Mouse (Mus musculus) embryo, embryonic 11 days (tissue): ENCODE measurements around the gene Ints4.
"Not testable (repeated sequence)": the region's sequence is repeated elsewhere in the genome, so short reads cannot be mapped to it uniquely, and the experiment has no call there.

Experiments used
- DNase-seq: peaks from one replicate; pipeline ENCODE4 v3.0.0-alpha.2; 2015

Ints4 gene

GRCm38 (mm10) chr7:97480821-97481339 is at the start of gene Ints4:
Ints4 (plus strand) TSS chr7:97480956.
- DNase-seq: peak; percentile 95

- not testable (repeated sequence) for DNase-seq
Observed at GRCm38 (mm10) chr7:97433517-97433916, 47.2 kb upstream of the Ints4 start.

GRCm38 (mm10) chr7:97434517-97434916 is 46.2 kb upstream of the Ints4 start:
- DNase-seq: no peak

GRCm38 (mm10) chr7:97438986-97439385 is 41.8 kb upstream of the Ints4 start:
- DNase-seq: no peak

- DNase-seq: no peak
Observed at GRCm38 (mm10) chr7:97446171-97446925, 34.4 kb upstream of the Ints4 start.

GRCm38 (mm10) chr7:97447050-97447531 is 33.7 kb upstream of the Ints4 start:
- no peak for DNase-seq

- not testable (repeated sequence) for DNase-seq
Observed at GRCm38 (mm10) chr7:97451023-97451422, 29.7 kb upstream of the Ints4 start, which contains the start of gene Kctd14. Kctd14 (plus strand) TSS chr7:97451323.

- DNase-seq: no peak
Observed at GRCm38 (mm10) chr7:97452196-97452595, 28.6 kb upstream of the Ints4 start.

- peak; percentile 46 for DNase-seq
Observed at GRCm38 (mm10) chr7:97453141-97453921, 27.4 kb upstream of the Ints4 start.

GRCm38 (mm10) chr7:97454795-97455194 is 26.0 kb upstream of the Ints4 start:
- no peak for DNase-seq

GRCm38 (mm10) chr7:97455577-97455976 is 25.2 kb upstream of the Ints4 start:
- DNase-seq: no peak

GRCm38 (mm10) chr7:97473001-97473400 is 7.8 kb upstream of the Ints4 start:
- DNase-seq: no peak

- DNase-seq: no peak
Observed at GRCm38 (mm10) chr7:97479349-97479748, 1.4 kb upstream of the Ints4 start.

- DNase-seq: no peak
Observed at GRCm38 (mm10) chr7:97480290-97480689, 466 bp upstream of the Ints4 start.

- no peak for DNase-seq
Observed at GRCm38 (mm10) chr7:97483378-97483777, 2.6 kb downstream of the Ints4 start.

GRCm38 (mm10) chr7:97491157-97491556 is 10.4 kb downstream of the Ints4 start:
- DNase-seq: no peak

- no peak for DNase-seq
Observed at GRCm38 (mm10) chr7:97492420-97492819, 11.7 kb downstream of the Ints4 start.

- no peak for DNase-seq
Observed at GRCm38 (mm10) chr7:97495052-97495451, 14.3 kb downstream of the Ints4 start.

- no peak for DNase-seq
Observed at GRCm38 (mm10) chr7:97500555-97501209, 19.9 kb downstream of the Ints4 start.

GRCm38 (mm10) chr7:97514786-97515185 is 34.0 kb downstream of the Ints4 start:
- DNase-seq: no peak

GRCm38 (mm10) chr7:97519935-97520334 is 39.2 kb downstream of the Ints4 start:
- DNase-seq: no peak

GRCm38 (mm10) chr7:97535531-97535930 is 54.8 kb downstream of the Ints4 start:
- no peak for DNase-seq

GRCm38 (mm10) chr7:97536571-97536970 is 55.8 kb downstream of the Ints4 start:
- DNase-seq: no peak
